Mouse (Mus musculus): ENCODE measurements around the gene Camk1d.

The Camk1d gene

GRCm38 (mm10) chr2:5479886-5480285 is 234.4 kb downstream of the Camk1d start:
- in situ Hi-C loops (cut with MboI, MseI) = no loop called here

DNA sequence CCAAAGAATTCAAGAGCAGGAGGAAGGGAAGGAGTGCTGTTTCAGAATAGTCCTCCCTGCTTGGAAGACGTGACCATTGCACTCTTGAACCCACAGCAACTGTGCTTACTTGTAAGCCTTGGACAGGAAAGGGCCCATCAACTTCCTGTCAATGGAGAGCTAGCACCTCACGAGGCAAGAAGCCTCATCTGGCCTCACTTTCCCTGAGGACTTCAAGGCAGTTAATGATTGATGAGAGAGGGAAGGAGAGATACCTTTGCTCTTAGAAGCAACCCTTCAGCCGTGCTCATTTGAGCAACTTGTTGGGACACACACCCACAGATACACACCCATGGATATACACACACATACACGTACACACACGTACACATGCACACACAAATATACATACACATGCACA is 235.6 kb downstream of the Camk1d start:
- in situ Hi-C loops (cut with MboI, MseI) = no loop called here

- in situ Hi-C loops (cut with MboI, MseI) = no loop called here
These were observed 236.1 kb downstream of the Camk1d start for GRCm38 (mm10) chr2:5478256-5478655.

- in situ Hi-C loops (cut with MboI, MseI) = no loop called here
These were observed 236.8 kb downstream of the Camk1d start for GRCm38 (mm10) chr2:5477525-5477924.

DNA sequence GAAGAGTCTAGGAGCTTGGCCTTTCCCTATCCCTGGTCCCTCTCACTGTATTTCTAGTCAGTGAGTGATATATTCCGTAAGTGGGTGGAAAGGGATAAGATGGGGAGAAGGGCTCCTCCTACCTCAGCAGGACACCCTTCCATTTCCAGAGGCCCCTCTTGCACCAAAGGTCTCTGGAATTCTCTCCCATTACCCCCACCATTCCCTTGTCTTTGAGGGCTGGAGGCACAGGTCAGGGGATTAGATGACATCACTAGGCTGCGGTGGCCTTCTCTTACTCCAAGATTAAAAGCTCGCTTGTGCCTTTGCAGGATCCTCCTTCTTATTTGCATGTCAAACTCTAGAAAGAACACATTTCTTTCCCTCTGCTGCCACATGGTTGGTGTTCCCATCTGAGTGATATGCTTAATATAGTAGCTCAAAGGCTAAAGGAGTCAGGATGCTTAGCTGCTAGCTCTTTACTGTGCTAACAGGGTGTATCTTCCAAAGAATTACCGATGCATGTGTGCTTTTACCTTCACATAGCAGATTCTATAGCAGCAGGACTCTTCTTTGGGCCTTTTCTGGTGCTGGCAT is 244.9 kb downstream of the Camk1d start:
- in situ Hi-C loops (cut with MboI, MseI) = no loop called here

GRCm38 (mm10) chr2:5467537-5467936 is 246.8 kb downstream of the Camk1d start:
- in situ Hi-C loops (cut with MboI, MseI) = no loop called here

DNA sequence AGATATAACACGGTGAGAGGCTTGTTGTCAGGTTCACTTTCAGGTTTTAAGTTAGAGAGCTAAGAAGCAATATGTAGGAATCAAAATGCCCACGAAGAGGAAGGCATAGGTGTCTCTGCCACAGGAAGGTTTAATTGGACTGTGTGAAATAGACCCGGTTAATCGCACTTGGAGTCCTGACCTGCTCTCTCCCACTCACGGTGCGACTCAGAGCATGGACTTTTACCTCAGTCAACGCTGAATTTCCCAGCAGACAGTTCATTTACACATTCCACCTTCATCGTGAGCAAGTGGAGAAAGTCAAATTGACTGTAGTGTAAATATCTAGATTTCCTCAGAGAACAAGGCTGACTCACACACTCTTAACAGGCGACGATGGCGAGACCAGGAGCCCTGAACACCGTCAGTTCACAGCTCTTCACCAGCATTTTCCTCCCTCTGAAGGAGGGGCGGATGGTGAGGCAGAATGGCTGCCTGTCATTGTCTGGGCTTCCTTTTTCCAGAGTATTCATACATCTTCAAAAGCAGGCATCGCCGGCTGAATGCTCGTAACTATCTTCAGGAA is 255.6 kb downstream of the Camk1d start:
- in situ Hi-C loops (cut with MboI, MseI) = loop anchor here (10.0 kb wide), 1 partner anchor 346 kb away; no protein-coding TSS in a partner anchor

DNA sequence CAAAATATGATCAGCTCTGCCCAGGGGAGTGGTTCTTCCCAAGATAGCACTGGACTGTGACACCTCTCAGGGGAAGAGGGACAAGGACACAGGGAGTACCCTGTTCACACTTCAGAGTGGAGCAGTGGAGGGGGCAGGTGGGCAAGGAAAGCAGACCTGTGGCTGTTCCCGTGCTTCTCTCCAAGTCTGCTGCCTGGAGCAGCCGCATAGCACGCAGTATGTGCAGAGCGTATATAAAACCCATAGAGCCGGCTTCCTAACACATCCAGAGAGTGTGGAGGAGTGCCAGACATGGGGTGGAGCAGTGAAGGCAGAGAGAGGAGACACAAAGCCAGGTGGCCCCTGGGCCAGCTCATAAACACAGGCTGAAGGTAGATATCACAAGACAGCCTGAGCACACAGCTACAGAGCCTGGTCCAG is 256.2 kb downstream of the Camk1d start:
- in situ Hi-C loops (cut with MboI, MseI) = loop anchor here (10.0 kb wide), 1 partner anchor 347 kb away; no protein-coding TSS in a partner anchor

DNA sequence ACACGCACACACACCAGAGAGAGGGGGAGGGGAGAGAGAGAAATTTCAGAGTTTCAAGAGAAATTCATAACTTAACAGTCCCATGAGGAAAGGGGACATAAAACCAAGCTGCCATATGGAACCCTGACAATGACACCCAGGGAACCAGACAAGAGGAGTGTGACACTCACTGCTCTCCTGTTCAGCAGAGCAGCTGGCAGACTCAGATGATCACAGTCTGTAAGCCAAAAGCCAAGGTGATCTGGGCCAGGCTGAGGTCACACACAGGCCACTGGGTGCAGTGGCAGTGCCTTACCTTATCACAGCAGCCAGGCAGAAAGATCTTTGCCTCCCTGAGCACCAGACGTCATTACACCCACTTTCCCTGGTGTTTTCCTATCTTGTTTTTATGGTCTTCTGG is 258.2 kb downstream of the Camk1d start:
- in situ Hi-C loops (cut with MboI, MseI) = loop anchor here (10.0 kb wide), 1 partner anchor 349 kb away; no protein-coding TSS in a partner anchor

GRCm38 (mm10) chr2:5454830-5455229 is 259.5 kb downstream of the Camk1d start:
- in situ Hi-C loops (cut with MboI, MseI) = loop anchor here (10.0 kb wide), 1 partner anchor 350 kb away; no protein-coding TSS in a partner anchor

- in situ Hi-C loops (cut with MboI, MseI) = loop anchor here (10.0 kb wide), 1 partner anchor 353 kb away; no protein-coding TSS in a partner anchor
These were observed 262.7 kb downstream of the Camk1d start for GRCm38 (mm10) chr2:5451654-5452053.

GRCm38 (mm10) chr2:5445357-5445756 is 269.0 kb downstream of the Camk1d start:
- in situ Hi-C loops (cut with MboI, MseI) = no loop called here

GRCm38 (mm10) chr2:5437690-5438089 is 276.6 kb downstream of the Camk1d start:
- in situ Hi-C loops (cut with MboI, MseI) = no loop called here

- in situ Hi-C loops (cut with MboI, MseI) = no loop called here
These were observed 278.6 kb downstream of the Camk1d start for GRCm38 (mm10) chr2:5435587-5436253.

DNA sequence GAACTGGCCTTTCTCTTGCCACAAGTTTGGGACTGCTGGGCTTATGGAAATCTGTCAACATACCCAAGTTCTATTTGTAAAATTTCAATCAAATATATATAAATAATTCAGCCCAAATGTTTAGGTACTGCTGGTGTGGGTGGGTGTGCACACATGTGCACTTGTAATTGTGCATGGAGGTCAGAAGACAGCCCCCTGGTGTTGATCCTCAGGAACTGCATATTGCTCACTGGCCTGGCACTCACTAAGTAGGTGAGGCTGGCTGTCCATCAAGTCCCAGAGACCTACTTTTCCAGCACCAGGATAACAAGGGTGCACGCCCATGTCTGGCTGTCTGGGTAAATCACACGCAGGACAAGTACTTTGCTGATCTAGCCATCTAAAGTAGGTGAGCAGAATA is 283.0 kb downstream of the Camk1d start:
- in situ Hi-C loops (cut with MboI, MseI) = no loop called here

DNA sequence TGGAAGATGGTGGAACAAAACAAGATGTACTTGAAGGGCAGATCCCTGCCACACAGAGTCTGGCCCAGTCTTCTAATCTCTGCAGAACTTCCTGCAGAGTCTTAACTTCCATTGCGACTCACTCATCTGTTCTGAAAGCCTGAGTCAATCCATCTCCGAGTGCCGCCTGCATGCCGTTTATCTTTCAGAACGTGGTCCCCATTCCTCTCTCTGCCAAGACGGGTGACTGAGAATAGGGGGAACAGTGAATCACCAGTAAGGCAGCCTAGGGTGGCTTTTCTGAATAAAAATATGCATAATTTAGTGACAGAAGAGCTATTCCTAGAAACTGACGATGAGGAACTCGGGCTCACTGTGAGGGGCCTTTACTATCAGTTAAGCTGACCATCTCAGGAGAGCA is 284.4 kb downstream of the Camk1d start:
- in situ Hi-C loops (cut with MboI, MseI) = no loop called here

GRCm38 (mm10) chr2:5426110-5426509 is 288.2 kb downstream of the Camk1d start:
- in situ Hi-C loops (cut with MboI, MseI) = no loop called here

DNA sequence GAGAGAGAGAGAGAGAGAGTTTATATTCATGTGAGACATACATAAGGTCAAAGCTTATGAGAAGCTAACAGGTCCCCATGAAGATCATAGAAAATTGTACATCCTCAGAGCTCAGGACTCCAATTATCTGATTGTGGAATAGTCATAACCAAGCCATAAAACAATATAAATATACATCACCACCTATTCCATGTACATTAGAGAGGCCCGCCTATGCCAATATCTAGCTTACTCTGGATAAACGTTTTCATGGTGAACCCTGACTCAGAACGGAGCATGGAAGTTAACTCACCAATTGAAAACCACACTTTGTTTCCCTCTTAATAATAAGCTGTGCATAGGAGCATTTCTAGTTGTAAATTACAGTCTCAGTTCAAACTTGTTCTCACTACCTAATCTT is 288.7 kb downstream of the Camk1d start:
- in situ Hi-C loops (cut with MboI, MseI) = no loop called here

GRCm38 (mm10) chr2:5420621-5421196 is 293.6 kb downstream of the Camk1d start:
- in situ Hi-C loops (cut with MboI, MseI) = no loop called here

DNA sequence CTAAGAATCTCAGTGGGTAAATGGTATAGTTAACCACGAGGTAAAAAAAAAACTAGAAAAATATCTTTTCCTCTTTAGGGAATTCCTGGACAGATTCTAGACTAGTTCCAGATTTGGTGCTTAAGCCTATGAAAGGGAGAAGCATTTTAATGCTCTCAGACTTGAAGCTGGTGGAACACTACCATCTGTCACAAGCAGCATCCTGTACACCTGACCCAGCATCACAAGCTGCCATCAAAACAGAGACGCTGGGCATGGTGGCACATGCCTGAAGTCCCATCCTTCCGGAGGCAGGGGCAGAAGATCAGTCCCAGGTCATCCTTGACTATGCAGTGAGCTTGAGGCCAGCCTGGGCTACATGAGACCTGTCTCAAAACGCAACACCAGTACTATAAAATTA is 295.5 kb downstream of the Camk1d start:
- in situ Hi-C loops (cut with MboI, MseI) = no loop called here

- in situ Hi-C loops (cut with MboI, MseI) = no loop called here
These were observed 296.9 kb downstream of the Camk1d start for GRCm38 (mm10) chr2:5417158-5418032.

DNA sequence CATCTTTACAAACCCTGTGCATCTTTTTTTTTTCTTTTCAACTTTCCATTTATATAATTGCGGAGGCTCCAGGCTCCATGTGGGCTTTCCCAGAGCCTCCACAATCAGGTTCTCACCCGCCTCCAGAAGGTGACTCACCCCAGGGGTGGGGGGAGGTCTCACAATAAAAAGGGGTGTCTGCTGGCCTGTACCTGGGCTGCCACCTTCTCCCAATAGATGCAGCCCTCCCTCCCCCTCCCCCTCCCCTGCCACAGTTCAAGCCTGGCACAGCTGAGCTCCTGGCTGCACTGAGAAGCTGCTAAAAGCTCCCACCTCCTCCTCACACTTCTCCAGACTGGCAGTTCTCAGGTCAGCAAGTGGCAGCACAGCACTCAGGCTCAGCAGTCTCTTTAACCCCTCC is 302.5 kb downstream of the Camk1d start:
- in situ Hi-C loops (cut with MboI, MseI) = no loop called here
